Mouse (Mus musculus): ENCODE results near the gene Srl.

DNA sequence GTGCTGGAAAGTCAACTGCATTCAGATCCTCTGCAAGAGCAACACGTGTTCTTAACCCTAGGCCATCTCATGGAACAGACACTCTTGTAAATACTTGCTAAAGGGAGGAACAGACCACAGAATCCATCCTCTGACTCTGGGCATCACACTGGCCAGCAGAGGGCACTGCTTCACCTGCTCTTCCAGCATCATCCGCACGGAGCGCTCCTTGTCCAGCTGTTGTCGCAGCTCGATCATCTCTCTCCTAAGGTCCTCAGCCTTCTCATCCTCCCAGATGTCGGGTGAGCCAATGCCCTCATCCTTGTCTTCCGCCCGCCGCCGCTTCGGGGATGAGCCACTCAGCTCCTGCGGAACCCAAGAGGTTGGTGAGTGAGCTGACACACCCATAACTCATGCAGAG is 9.4 kb upstream of the Srl start:
- TF ChIP-seq POLR2A (IDR thresholded peaks at IDR 0.05; ENCODE audit: borderline replicate concordance, insufficient read depth, low read length) (no peak), CTCF (IDR thresholded peaks at IDR 0.05; ENCODE audit: borderline replicate concordance, insufficient read depth, low read depth, low read length) (peak; percentile 97)

Data from cerebellum, adult 2 months (tissue).